Mouse (Mus musculus) CD4-positive naive resting alpha-beta T cell, adult 76 days (primary cell): ENCODE results near the gene Snurf. TPM values are rescaled to one million over a fixed set of nuclear protein-coding genes. Genes with fewer than 3 reads are reported as not detected.

ENCODE experiments used
- total RNA-seq: library from RNA; stranded (reverse); gene quantifications from one replicate; pipeline ENCODE4 v1.2.4, GENCODE M21; 2023

Gene Snurf
- not detected for total RNA-seq

DNA sequence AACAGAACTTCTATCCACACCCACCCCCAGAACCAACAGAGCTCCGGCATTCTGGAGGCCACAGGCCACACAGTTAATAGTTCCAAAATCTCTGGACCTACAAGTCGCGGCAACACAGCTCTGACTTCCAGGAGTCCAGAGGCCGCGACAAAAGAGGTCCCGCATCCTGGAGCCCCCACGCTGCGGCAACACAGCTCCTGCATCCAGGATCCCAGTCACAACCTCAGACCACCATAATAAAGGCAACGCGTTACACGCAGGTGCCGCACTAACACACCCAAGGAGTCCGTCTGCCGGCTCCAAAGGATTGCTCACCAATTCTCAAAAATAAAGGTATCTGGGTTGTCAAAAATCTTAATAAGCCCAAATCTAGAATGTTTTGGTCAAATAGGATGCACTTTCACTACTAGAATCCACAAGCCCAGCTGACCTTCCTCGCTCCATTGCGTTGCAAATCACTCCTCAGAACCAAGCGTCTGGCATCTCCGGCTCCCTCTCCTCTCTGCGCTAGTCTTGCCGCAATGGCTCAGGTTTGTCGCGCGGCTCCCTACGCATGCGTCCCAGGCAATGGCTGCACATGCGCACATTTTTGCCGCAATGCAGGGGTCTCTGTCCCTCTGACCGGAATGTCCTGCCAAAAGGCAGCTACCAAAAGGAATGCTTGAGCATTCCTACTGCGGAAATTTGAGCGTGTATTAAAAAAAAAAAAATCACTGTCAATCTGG, at the start of gene Snurf, which contains the start of gene Gm38393:
TSS of gene Snurf (minus strand) at position 444 of the 725 bp plus-strand sequence.
TSS of gene Gm38393 (minus strand) at position 459 of the 725 bp plus-strand sequence.

Other genes starting within 250 kb of the Snurf start
- gene Gm38393, start within 50 bp of the Snurf start, total RNA-seq = 1.3 TPM
- 0.32 TPM for gene Snrpn, start 135.2 kb upstream of the Snurf start, total RNA-seq